Comparison of ENCODE assay signal across 7 mouse cellular contexts in genomic region chr9:117872021-117872386, GRCm38 (mm10).
A peak's percentile ranks its signal among the peaks of the same experiment; 100 is the strongest.
DNase-seq lines count a peak whose midpoint lies in the region; ATAC-seq lines count a peak whose summit lies in the region.

No protein-coding gene starts in this region.

- H3K4me3 ChIP-seq in megakaryocyte, embryonic 14.5 days (replicated peaks): peak overlapping the region; percentile 92
- H3K4me3 ChIP-seq in embryonic facial prominence, embryonic 11.5 days (ENCODE audit: low read depth, low read length): peak overlapping the region; percentile 63
- peak overlapping the region; percentile 65 for H3K4me3 ChIP-seq in hindbrain, embryonic 12.5 days
- H3K4me3 ChIP-seq in midbrain, embryonic 11.5 days (ENCODE audit: low read depth, low read length): peak overlapping the region; percentile 60

- H3K4me2 ChIP-seq in embryonic facial prominence, embryonic 11.5 days (ENCODE audit: low read depth, low read length): peak overlapping the region; percentile 99
- peak overlapping the region; percentile 95 for H3K4me2 ChIP-seq in hindbrain, embryonic 12.5 days (replicated peaks)
- H3K4me2 ChIP-seq in midbrain, embryonic 11.5 days: peak overlapping the region; percentile 95

- peaks cover 33% of the 10 kb centered on the region for H3K4me1 ChIP-seq in megakaryocyte, embryonic 14.5 days
- H3K4me1 ChIP-seq in embryonic facial prominence, embryonic 11.5 days (ENCODE audit: control insufficient read depth, insufficient read depth, low read length): no peaks in the 10 kb centered on the region; the same call in none of the 2 replicates
- H3K4me1 ChIP-seq in hindbrain, embryonic 12.5 days: peaks cover 17% of the 10 kb centered on the region
- peaks cover 2% of the 10 kb centered on the region; the same call in 1 of the 2 replicates for H3K4me1 ChIP-seq in midbrain, embryonic 11.5 days (ENCODE audit: control insufficient read depth, insufficient read depth, low read length)

- ATAC-seq in megakaryocyte, adult 5-6 weeks (ENCODE audit: poor library complexity, severe bottlenecking): no peak
- peak; percentile 53; the same call in 1 of the 2 replicates for ATAC-seq in embryonic facial prominence, embryonic 11.5 days (replicated peaks; ENCODE audit: insufficient number of reproducible peaks, low FRiP score, low TSS enrichment, low read depth)
- peak; percentile 53 for ATAC-seq in hindbrain, embryonic 12.5 days (ENCODE audit: low FRiP score)
- peak; percentile 68 for ATAC-seq in midbrain, embryonic 11.5 days (ENCODE audit: low FRiP score)

- H3K27ac ChIP-seq in embryonic facial prominence, embryonic 11.5 days (replicated peaks; ENCODE audit: low read depth, low read length): no peak overlapping the region
- H3K27ac ChIP-seq in hindbrain, embryonic 12.5 days: peak overlapping the region; percentile 80
- H3K27ac ChIP-seq in midbrain, embryonic 11.5 days (ENCODE audit: low read depth, low read length): no peak overlapping the region

- H3K36me3 ChIP-seq in megakaryocyte, embryonic 14.5 days (replicated peaks; ENCODE audit: low read length): peaks cover 6% of the 10 kb centered on the region
- H3K36me3 ChIP-seq in embryonic facial prominence, embryonic 11.5 days (replicated peaks; ENCODE audit: control insufficient read depth, insufficient read depth, low read depth, low read length): no peaks in the 10 kb centered on the region
- no peaks in the 10 kb centered on the region for H3K36me3 ChIP-seq in hindbrain, embryonic 12.5 days
- H3K36me3 ChIP-seq in midbrain, embryonic 11.5 days (ENCODE audit: control insufficient read depth, insufficient read depth, low read length): no peaks in the 10 kb centered on the region

- 1% methylated on average over 15 of the region's 15 CpGs for WGBS in embryonic facial prominence, embryonic 11.5 days
- under 1% methylated on average over 15 of the region's 15 CpGs for WGBS in hindbrain, embryonic 12.5 days
- WGBS in midbrain, embryonic 11.5 days: 0% methylated on average over 15 of the region's 15 CpGs

- peaks cover 15% of the 10 kb centered on the region for H3K9me3 ChIP-seq in megakaryocyte, embryonic 14.5 days
- no peaks in the 10 kb centered on the region for H3K9me3 ChIP-seq in embryonic facial prominence, embryonic 11.5 days (replicated peaks; ENCODE audit: control insufficient read depth, low read length)
- no peaks in the 10 kb centered on the region for H3K9me3 ChIP-seq in hindbrain, embryonic 12.5 days (replicated peaks)
- no peaks in the 10 kb centered on the region for H3K9me3 ChIP-seq in midbrain, embryonic 11.5 days (ENCODE audit: control insufficient read depth, low read length)

- H3K27me3 ChIP-seq in megakaryocyte, embryonic 14.5 days (replicated peaks): peaks cover 57% of the 10 kb centered on the region
- peaks cover 13% of the 10 kb centered on the region for H3K27me3 ChIP-seq in embryonic facial prominence, embryonic 11.5 days (ENCODE audit: control insufficient read depth, insufficient read depth, low read length)
- peaks cover 15% of the 10 kb centered on the region for H3K27me3 ChIP-seq in hindbrain, embryonic 12.5 days
- H3K27me3 ChIP-seq in midbrain, embryonic 11.5 days (ENCODE audit: control insufficient read depth, insufficient read depth, low read length): peaks cover 17% of the 10 kb centered on the region

- DNase-seq in embryonic facial prominence, embryonic 11.5 days (ENCODE audit: low spot score): peak; percentile 39
- no peak for DNase-seq in midbrain, embryonic 11.5 days (ENCODE audit: low spot score, missing footprints)
- no peak for DNase-seq in layer of hippocampus, adult 11-12 months (ENCODE audit: low spot score)
- DNase-seq in thymus, postnatal 25 days: no peak

- H3K9ac ChIP-seq in embryonic facial prominence, embryonic 11.5 days (replicated peaks; ENCODE audit: low read length): peak overlapping the region; percentile 60
- H3K9ac ChIP-seq in hindbrain, embryonic 12.5 days: peak overlapping the region; percentile 78
- H3K9ac ChIP-seq in midbrain, embryonic 11.5 days (ENCODE audit: low read length): peak overlapping the region; percentile 74
